Mouse (Mus musculus) MEL (cell line): ENCODE measurements around the gene Strc. TPM values are rescaled to one million over a fixed set of nuclear protein-coding genes. Genes with fewer than 3 reads are reported as not detected.

Experiments
- DNase-seq: peaks from one replicate; pipeline ENCODE4 v3.0.0; 2011; ENCODE audit warnings: low read depth, low spot score
- H3K27ac ChIP-seq: 2 replicates; pipeline ENCODE4 v1.5.1; 2012; ENCODE audit warnings: low read depth, mild to moderate bottlenecking, control low read depth, low read length, moderate library complexity; ENCODE audit not compliant: control insufficient read depth
- H3K27me3 ChIP-seq, 2 experiments: fragments of 150-350 bp in 1 of 2; sonication (generic) in 1 of 2; 2 replicates each; pipeline ENCODE4 v1.6.1; 2012; ENCODE audit warnings: low read length in 2 of 2, mild to moderate bottlenecking in 2 of 2, improper control_type of control experiment in 1 of 2, moderate library complexity in 1 of 2; ENCODE audit not compliant: insufficient read depth in 2 of 2, control insufficient read depth in 1 of 2
- H3K36me3 ChIP-seq, 2 experiments: 2 replicates each; pipeline ENCODE4 v1.6.1; 2012 to 2014; ENCODE audit warnings: low read length in 2 of 2, improper control_type of control experiment in 1 of 2, inconsistent platforms in 1 of 2, mild to moderate bottlenecking in 1 of 2; ENCODE audit not compliant: insufficient read depth in 2 of 2, control insufficient read depth in 1 of 2
- H3K4me1 ChIP-seq, 2 experiments: fragments of 150-350 bp in 1 of 2; sonication (generic) in 1 of 2; 2 replicates each; pipeline ENCODE4 v1.6.1; 2012; ENCODE audit warnings: low read length in 2 of 2, improper control_type of control experiment in 1 of 2, mild to moderate bottlenecking in 1 of 2; ENCODE audit not compliant: insufficient read depth in 2 of 2, control insufficient read depth in 1 of 2
- H3K4me3 ChIP-seq, 2 experiments: fragments of 150-350 bp in 1 of 2; sonication (generic) in 1 of 2; 2 replicates each; pipeline ENCODE4 v1.5.1; 2012; ENCODE audit warnings: low read depth in 2 of 2, low read length in 2 of 2, mild to moderate bottlenecking in 2 of 2, moderate library complexity in 2 of 2, control low read depth in 1 of 2, improper control_type of control experiment in 1 of 2; ENCODE audit not compliant: control insufficient read depth in 1 of 2, insufficient read depth in 1 of 2
- H3K79me2 ChIP-seq: 2 replicates; pipeline ENCODE4 v1.6.1; 2012; ENCODE audit warnings: mild to moderate bottlenecking, low read length, moderate library complexity; ENCODE audit not compliant: control insufficient read depth, poor library complexity, insufficient read depth
- H3K9ac ChIP-seq: 2 replicates; pipeline ENCODE4 v1.6.1; 2012; ENCODE audit warnings: low read depth, mild to moderate bottlenecking, control low read depth, low read length, moderate library complexity; ENCODE audit not compliant: control insufficient read depth, poor library complexity, severe bottlenecking
- H3K9me3 ChIP-seq: fragments of 150-350 bp; sonication (generic); replicated peaks from 2 replicates; pipeline ENCODE4 v1.6.1; 2012; ENCODE audit warnings: mild to moderate bottlenecking, low read length, improper control_type of control experiment, moderate library complexity; ENCODE audit not compliant: insufficient read depth
- CHD1 ChIP-seq: IDR thresholded peaks from 2 replicates; pipeline ENCODE4 v1.6.1; 2012; ENCODE audit warnings: low read depth, mild to moderate bottlenecking, inconsistent platforms, low read length, improper control_type of control experiment
- E2F4 ChIP-seq: IDR thresholded peaks from 2 replicates; pipeline ENCODE4 v1.6.1; 2011; ENCODE audit warnings: low read depth, low read length, improper control_type of control experiment, borderline replicate concordance
- JUND ChIP-seq: IDR thresholded peaks from 2 replicates; pipeline ENCODE4 v1.6.1; 2011; ENCODE audit warnings: low read depth, mild to moderate bottlenecking, improper control_type of control experiment, low read length
- MAFK ChIP-seq: IDR thresholded peaks from 2 replicates; pipeline ENCODE4 v1.6.1; 2011; ENCODE audit warnings: low read depth, mild to moderate bottlenecking, low read length, improper control_type of control experiment, borderline replicate concordance
- NELFE ChIP-seq: IDR thresholded peaks from 2 replicates; pipeline ENCODE4 v1.6.1; 2011; ENCODE audit warnings: low read depth, low read length, improper control_type of control experiment
- NRF1 ChIP-seq: IDR thresholded peaks from 2 replicates; pipeline ENCODE4 v1.6.1; 2014; ENCODE audit warnings: low read depth, mild to moderate bottlenecking, inconsistent platforms, low read length, improper control_type of control experiment, moderate library complexity; ENCODE audit not compliant: poor library complexity, insufficient read depth, severe bottlenecking
- POLR2AphosphoS5 ChIP-seq: IDR thresholded peaks from 2 replicates; pipeline ENCODE4 v1.6.1; 2012; ENCODE audit warnings: low read depth, borderline replicate concordance, mild to moderate bottlenecking, inconsistent platforms, low read length, moderate library complexity, mixed read lengths
- RAD21 ChIP-seq: IDR thresholded peaks from 2 replicates; pipeline ENCODE4 v1.6.1; 2011; ENCODE audit warnings: mild to moderate bottlenecking, low read depth, low read length, improper control_type of control experiment
- RCOR1 ChIP-seq: IDR thresholded peaks from 2 replicates; pipeline ENCODE4 v1.6.1; 2012; ENCODE audit warnings: low read depth, mild to moderate bottlenecking, inconsistent platforms, low read length, improper control_type of control experiment
- UBTF ChIP-seq: IDR thresholded peaks from 2 replicates; pipeline ENCODE4 v1.6.1; 2012; ENCODE audit warnings: low read depth, mild to moderate bottlenecking, inconsistent platforms, low read length, improper control_type of control experiment, moderate library complexity, borderline replicate concordance; ENCODE audit not compliant: insufficient read depth
- USF1 ChIP-seq: IDR thresholded peaks from 2 replicates; pipeline ENCODE4 v1.6.1; 2014; ENCODE audit warnings: low read depth, mild to moderate bottlenecking, inconsistent platforms, low read length, improper control_type of control experiment, moderate library complexity
- ZC3H11A ChIP-seq: IDR thresholded peaks from 2 replicates; pipeline ENCODE4 v1.6.1; 2012; ENCODE audit warnings: low read depth, mild to moderate bottlenecking, inconsistent platforms, low read length, improper control_type of control experiment
- ZMIZ1 ChIP-seq: IDR thresholded peaks from 2 replicates; pipeline ENCODE4 v1.6.1; 2012; ENCODE audit warnings: low read depth, mild to moderate bottlenecking, inconsistent platforms, low read length, improper control_type of control experiment, moderate library complexity
- ZNF384 ChIP-seq: IDR thresholded peaks from 2 replicates; pipeline ENCODE4 v1.6.1; 2012; ENCODE audit warnings: low read depth, mild to moderate bottlenecking, inconsistent platforms, low read length, improper control_type of control experiment
- polyA plus RNA-seq, 2 experiments: library from polyadenylated mRNA; stranded (reverse) in 1 of 2; unstranded in 1 of 2; fragments of >175 nt in 1 of 2; fragments of >200 nt in 1 of 2; gene quantifications; 2 replicates each; pipeline versions ENCODE4 v1.2.1 to v1.2.4; 2012; ENCODE audit warnings: low replicate concordance in 2 of 2, low read depth in 1 of 2; ENCODE audit not compliant: insufficient read length in 2 of 2, insufficient read depth in 1 of 2, missing spikeins in 1 of 2
- total RNA-seq: library from RNA; depleted of rRNA; stranded (reverse); fragments of 300-350 nt; gene quantifications from 2 replicates; pipeline ENCODE4 v1.2.3, GENCODE M21; 2012; rRNA removed

The Strc gene
- total and polyA plus RNA-seq, 3 experiments, result not detected

- no peak overlapping the region for H3K9ac ChIP-seq
- no peak overlapping the region for H3K4me3 ChIP-seq
- H3K4me1 ChIP-seq, result no peaks in the 10 kb centered on the region
- TF ChIP-seq USF1 (no peak), ZMIZ1 (no peak), NRF1 (no peak), RAD21 (no peak)
- no peak for DNase-seq
- no peaks in the 10 kb centered on the region for H3K36me3 ChIP-seq
- H3K9me3 ChIP-seq, result no peaks in the 10 kb centered on the region
- no peaks in the 10 kb centered on the region for H3K27me3 ChIP-seq
- no peak overlapping the region for H3K27ac ChIP-seq
- no peaks in the 10 kb centered on the region for H3K79me2 ChIP-seq
These were observed 63.9 kb downstream of the Strc start for GRCm38 (mm10) chr2:121323041-121323440.

GRCm38 (mm10) chr2:121316278-121316677 is 70.7 kb downstream of the Strc start:
- Histone ChIP-seq H3K27ac (no peak overlapping the region), H3K79me2 (no peaks in the 10 kb centered on the region), H3K9me3 (no peaks in the 10 kb centered on the region), H3K27me3 (no peaks in the 10 kb centered on the region), H3K4me1 (no peaks in the 10 kb centered on the region), H3K36me3 (no peaks in the 10 kb centered on the region), H3K4me3 (no peak overlapping the region), H3K9ac (no peak overlapping the region)
- TF ChIP-seq RCOR1 (no peak), E2F4 (no peak), JUND (no peak), ZC3H11A (no peak), MAFK (no peak), CHD1 (no peak), ZNF384 (no peak), POLR2AphosphoS5 (no peak), UBTF (no peak), NELFE (no peak)
- no peak for DNase-seq

Other genes with a start within 250 kb of the Strc start
- 9.3 and 10.8 TPM in 2 replicates for gene Adal, start 246.7 kb downstream of the Strc start, total RNA-seq
- 100 to 1,000 TPM in 1 of 2 experiments, 10 to 100 TPM in 1; 12.1 to 101 TPM for gene Adal, start 246.7 kb downstream of the Strc start, polyA plus RNA-seq
- gene Lcmt2, start 246.5 kb downstream of the Strc start, total RNA-seq, result 9.4 and 13.2 TPM in 2 replicates
- gene Lcmt2, start 246.5 kb downstream of the Strc start, polyA plus RNA-seq, result 10 to 100 TPM in 1 of 2 experiments, not detected in 1; 12.9 TPM
- 27.9 and 31.3 TPM in 2 replicates for gene Tubgcp4, start 216.5 kb downstream of the Strc start, total RNA-seq
- 10 to 100 TPM in 1 of 2 experiments, not detected in 1; 38.9 TPM for gene Tubgcp4, start 216.5 kb downstream of the Strc start, polyA plus RNA-seq
- gene Zscan29, start 216.0 kb downstream of the Strc start, total RNA-seq, result 6.5 and 6.7 TPM in 2 replicates
- gene Zscan29, start 216.0 kb downstream of the Strc start, polyA plus RNA-seq, result 100 to 1,000 TPM in 1 of 2 experiments, 10 to 100 TPM in 1; 10.2 to 199 TPM
- 13.4 and 16.6 TPM in 2 replicates for gene Trp53bp1, start 115.8 kb downstream of the Strc start, total RNA-seq
- 100 to 1,000 TPM in 1 of 2 experiments, 10 to 100 TPM in 1; 37.3 to 160 TPM for gene Trp53bp1, start 115.8 kb downstream of the Strc start, polyA plus RNA-seq
- gene Map1a, start 97.6 kb downstream of the Strc start, total RNA-seq, result 0.77 and 2.6 TPM in 2 replicates
- 1 to 10 TPM in 1 of 2 experiments, not detected in 1; 9.4 TPM for gene Map1a, start 97.6 kb downstream of the Strc start, polyA plus RNA-seq
- gene Ppip5k1, start 31.8 kb downstream of the Strc start, total RNA-seq, result 8.7 and 10.4 TPM in 2 replicates
- gene Ppip5k1, start 31.8 kb downstream of the Strc start, polyA plus RNA-seq, result 10 to 100 TPM in 1 of 2 experiments, not detected in 1; 14.8 TPM
- gene Ckmt1, start 29.5 kb downstream of the Strc start, total RNA-seq, result not detected in 2 replicates
- not detected for gene Ckmt1, start 29.5 kb downstream of the Strc start, polyA plus RNA-seq
- 70.7 and 89.4 TPM in 2 replicates for gene Pdia3, start 26.6 kb upstream of the Strc start, total RNA-seq
- gene Pdia3, start 26.6 kb upstream of the Strc start, polyA plus RNA-seq, result 100 to 1,000 TPM; 471 to 473 TPM
- gene Catsper2, start 26.6 kb upstream of the Strc start, total RNA-seq, result 1.1 and 1.2 TPM in 2 replicates
- 1 to 10 TPM in 1 of 2 experiments, not detected in 1; 2.5 TPM for gene Catsper2, start 26.6 kb upstream of the Strc start, polyA plus RNA-seq
- gene Ell3, start 57.1 kb upstream of the Strc start, total RNA-seq, result not detected in 2 replicates
- not detected for gene Ell3, start 57.1 kb upstream of the Strc start, polyA plus RNA-seq
- 352 and 370 TPM in 2 replicates for gene Serf2, start 62.0 kb upstream of the Strc start, total RNA-seq
- gene Serf2, start 62.0 kb upstream of the Strc start, polyA plus RNA-seq, result 100 to 1,000 TPM in 1 of 2 experiments, not detected in 1; 469 TPM
- gene Hypk, start 66.1 kb upstream of the Strc start, total RNA-seq, result 8.5 and 17.6 TPM in 2 replicates
- gene Hypk, start 66.1 kb upstream of the Strc start, polyA plus RNA-seq, result 10 to 100 TPM in 1 of 2 experiments, not detected in 1; 79.7 TPM
- gene Serinc4, start 69.6 kb upstream of the Strc start, total RNA-seq, result 0.75 and 1.2 TPM in 2 replicates
- gene Serinc4, start 69.6 kb upstream of the Strc start, polyA plus RNA-seq, result under 1 TPM in 1 of 2 experiments, not detected in 1; 0.38 TPM
- gene Mfap1b, start 86.9 kb upstream of the Strc start, total RNA-seq, result 17.2 and 20.3 TPM in 2 replicates
- 10 to 100 TPM in 1 of 2 experiments, not detected in 1; 19.1 TPM for gene Mfap1b, start 86.9 kb upstream of the Strc start, polyA plus RNA-seq
- gene Mfap1a, start 119.5 kb upstream of the Strc start, total RNA-seq, result 23.5 and 23.8 TPM in 2 replicates
- 10 to 100 TPM in 1 of 2 experiments, not detected in 1; 29.3 TPM for gene Mfap1a, start 119.5 kb upstream of the Strc start, polyA plus RNA-seq
- 23.2 and 23.5 TPM in 2 replicates for gene Wdr76, start 119.6 kb upstream of the Strc start, total RNA-seq
- gene Wdr76, start 119.6 kb upstream of the Strc start, polyA plus RNA-seq, result 10 to 100 TPM in 1 of 2 experiments, not detected in 1; 21.8 TPM